Mouse (Mus musculus): ENCODE measurements around the gene Grrp1.

Grrp1 gene

GRCm38 (mm10) chr4:134243516-134244250, 10.2 kb downstream of the Grrp1 start, which contains the start of gene E130218I03Rik:
Gene E130218I03Rik (plus strand): TSS chr4:134243662.
- no peak for DNase-seq (ENCODE audit: low spot score in 2 of 2)

- no peak for DNase-seq (ENCODE audit: low spot score in 2 of 2)
Measured at GRCm38 (mm10) chr4:134238686-134239085, 15.2 kb downstream of the Grrp1 start.

GRCm38 (mm10) chr4:134238279-134238651, 15.6 kb downstream of the Grrp1 start, which contains the start of gene Cnksr1:
Gene Cnksr1 (minus strand): TSS chr4:134238399.
- DNase-seq (ENCODE audit: low spot score in 2 of 2), result no peak

DNA sequence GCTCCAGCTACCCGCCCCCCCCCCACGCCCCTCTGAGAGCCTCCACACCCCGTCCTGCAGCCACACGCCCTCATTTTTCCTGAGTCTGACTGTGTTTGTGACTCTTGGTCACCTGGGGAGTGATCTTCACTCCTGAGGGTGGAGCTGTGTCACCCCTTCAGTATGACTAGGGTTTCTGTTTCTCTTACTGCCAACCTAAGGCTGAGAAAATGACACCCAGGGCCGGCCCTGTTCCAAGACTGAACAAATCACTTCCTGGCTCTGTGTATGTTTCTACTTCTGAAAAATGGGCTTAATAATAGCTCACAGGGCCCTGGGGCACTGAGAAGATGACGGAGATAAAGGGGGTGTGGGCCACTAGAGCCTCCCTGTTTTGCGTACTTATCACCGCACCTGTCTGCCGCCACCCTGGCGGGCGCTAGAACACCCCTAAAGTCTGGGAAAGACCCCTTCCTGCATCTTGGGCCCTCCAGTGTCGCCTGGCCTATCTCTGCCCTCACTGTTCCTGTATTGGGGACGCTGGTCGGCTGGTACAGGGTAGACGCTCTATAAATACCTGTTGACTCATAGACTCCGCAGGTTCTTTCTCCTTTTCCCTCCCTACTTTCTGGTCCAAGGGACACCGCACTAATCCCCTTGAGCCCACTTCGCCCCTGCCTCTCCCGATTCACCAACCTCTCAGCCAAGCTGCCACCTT, 16.2 kb downstream of the Grrp1 start:
- DNase-seq (ENCODE audit: low spot score in 2 of 2), result no peak

- DNase-seq (ENCODE audit: low spot score in 2 of 2), result no peak
Measured at GRCm38 (mm10) chr4:134234876-134235275, 19.0 kb downstream of the Grrp1 start.

DNA sequence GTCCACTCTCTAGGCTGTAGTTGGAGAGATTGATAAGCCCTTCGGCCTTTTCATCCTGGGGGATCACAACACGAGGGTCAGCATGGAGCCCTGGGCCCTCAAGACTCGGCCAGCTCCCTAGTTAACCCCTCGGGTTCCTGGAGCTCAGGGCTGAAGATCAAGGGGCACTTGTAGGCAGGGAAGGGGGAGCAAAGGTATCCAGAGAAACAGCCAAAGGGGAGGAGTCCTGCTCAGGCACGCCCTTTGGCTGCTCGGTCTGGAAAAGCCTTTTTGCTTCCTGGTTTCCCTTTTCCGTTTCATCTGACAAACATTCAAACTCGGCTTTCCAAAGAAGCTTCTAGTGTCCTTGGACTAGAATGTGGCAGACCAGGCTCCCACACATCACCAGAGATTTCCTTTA, 23.5 kb downstream of the Grrp1 start:
- DNase-seq (ENCODE audit: low spot score in 2 of 2), result no peak

DNA sequence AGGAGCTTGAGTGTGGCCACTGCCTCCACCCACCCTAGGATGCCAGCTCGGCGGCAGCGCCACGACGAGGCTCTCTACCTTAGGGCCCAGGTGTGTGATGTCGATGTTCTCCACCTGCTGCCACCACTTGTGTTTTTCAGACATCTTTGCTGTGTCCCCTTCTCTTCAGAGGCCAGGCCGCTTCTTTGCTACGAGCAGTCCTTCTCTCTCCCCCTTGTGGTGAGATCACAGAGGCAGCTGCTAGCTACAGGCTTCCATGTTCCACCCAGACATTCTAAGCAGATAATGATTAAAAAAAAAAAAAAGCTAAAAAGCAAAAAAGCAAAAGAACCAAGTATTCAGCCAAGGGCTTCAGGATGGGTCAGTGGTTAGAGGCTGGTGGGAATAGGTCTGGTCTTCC, 26.7 kb downstream of the Grrp1 start, which contains the start of gene Catsper4:
Gene Catsper4 (minus strand): TSS at position 190 of the 400 bp plus-strand sequence.
- DNase-seq (ENCODE audit: low spot score in 2 of 2), result peak in 1 of 2 experiments; percentile 31

GRCm38 (mm10) chr4:134222793-134223600, 30.9 kb downstream of the Grrp1 start:
- no peak for DNase-seq (ENCODE audit: low spot score in 2 of 2)

- no peak for DNase-seq (ENCODE audit: low spot score in 2 of 2)
Measured at GRCm38 (mm10) chr4:134206488-134207053, 47.3 kb downstream of the Grrp1 start.

- no peak for DNase-seq (ENCODE audit: low spot score in 2 of 2)
Measured at GRCm38 (mm10) chr4:134203340-134203896, 50.5 kb downstream of the Grrp1 start.

- DNase-seq (ENCODE audit: low spot score in 2 of 2), result no peak
Measured at GRCm38 (mm10) chr4:134202904-134203303, 51.0 kb downstream of the Grrp1 start, which contains the start of gene Gm7534. Gene Gm7534 (minus strand): TSS chr4:134203004.

Measured in thymus, postnatal 10 days (tissue).